Mouse (Mus musculus): Measurements from ENCODE around the gene Zfp462.

Zfp462 gene

GRCm38 (mm10) chr4:54998146-54998841 lies 53.4 kb downstream of the Zfp462 start:
- no peak for DNase-seq

GRCm38 (mm10) chr4:54999556-54999955 lies 54.7 kb downstream of the Zfp462 start:
- no peak for DNase-seq

GRCm38 (mm10) chr4:55001386-55001785 lies 56.5 kb downstream of the Zfp462 start:
- no peak for DNase-seq

GRCm38 (mm10) chr4:55003128-55003527 lies 58.3 kb downstream of the Zfp462 start:
- DNase-seq = peak; percentile 84

- DNase-seq = peak; percentile 83
Measured at GRCm38 (mm10) chr4:55005066-55005465, 60.2 kb downstream of the Zfp462 start.

GRCm38 (mm10) chr4:55005521-55005969 lies 60.7 kb downstream of the Zfp462 start:
- DNase-seq = peak; percentile 35

- no peak for DNase-seq
Measured at GRCm38 (mm10) chr4:55006024-55006423, 61.2 kb downstream of the Zfp462 start.

GRCm38 (mm10) chr4:55008616-55009015 lies 63.8 kb downstream of the Zfp462 start:
- DNase-seq = no peak

- no peak for DNase-seq
Measured at GRCm38 (mm10) chr4:55011391-55011790, 66.5 kb downstream of the Zfp462 start.

- peak; percentile 13 for DNase-seq
Measured at GRCm38 (mm10) chr4:55013563-55014248, 68.9 kb downstream of the Zfp462 start.

- DNase-seq = peak; percentile 82
Measured at GRCm38 (mm10) chr4:55014731-55015463, 70.0 kb downstream of the Zfp462 start.

- no peak for DNase-seq
Measured at GRCm38 (mm10) chr4:55015517-55015916, 70.7 kb downstream of the Zfp462 start.

- DNase-seq = no peak
Measured at GRCm38 (mm10) chr4:55026109-55026646, 81.3 kb downstream of the Zfp462 start.

GRCm38 (mm10) chr4:55030401-55030800 lies 85.6 kb downstream of the Zfp462 start:
- no peak for DNase-seq

GRCm38 (mm10) chr4:55032317-55032930 lies 87.6 kb downstream of the Zfp462 start:
- peak; percentile 15 for DNase-seq

- DNase-seq = no peak
Measured at GRCm38 (mm10) chr4:55033452-55033851, 88.6 kb downstream of the Zfp462 start.

- DNase-seq = no peak
Measured at GRCm38 (mm10) chr4:55038139-55038538, 93.3 kb downstream of the Zfp462 start.

GRCm38 (mm10) chr4:55040258-55040964 lies 95.6 kb downstream of the Zfp462 start:
- no peak for DNase-seq

GRCm38 (mm10) chr4:55041106-55041730 lies 96.4 kb downstream of the Zfp462 start:
- no peak for DNase-seq

- peak; percentile 28 for DNase-seq
Measured at GRCm38 (mm10) chr4:55042573-55042972, 97.7 kb downstream of the Zfp462 start.

GRCm38 (mm10) chr4:55047266-55047665 lies 102.4 kb downstream of the Zfp462 start:
- DNase-seq = no peak
